Mouse (Mus musculus) kidney, adult 2 months (tissue): ENCODE measurements around the gene Dmd. TPM values are rescaled to one million over a fixed set of nuclear protein-coding genes. Genes with fewer than 3 reads are reported as not detected.

Experiments used
- DNase-seq: peaks from one replicate; pipeline ENCODE4 v3.0.0; 2021
- H3K27ac ChIP-seq: fragments of 200-500 bp; 2 replicates; pipeline ENCODE4 v1.5.1; 2012; ENCODE audit warnings: low read depth, low read length, control low read depth, inconsistent platforms; ENCODE audit not compliant: insufficient read depth
- H3K27me3 ChIP-seq: fragments of 200-500 bp; replicated peaks from 2 replicates; pipeline ENCODE4 v1.6.1; 2012; ENCODE audit warnings: mild to moderate bottlenecking, moderate library complexity, low read length, inconsistent platforms; ENCODE audit not compliant: control insufficient read depth, insufficient read depth
- H3K36me3 ChIP-seq: fragments of 200-500 bp; 2 replicates; pipeline ENCODE4 v1.6.1; 2012; ENCODE audit warnings: mild to moderate bottlenecking, moderate library complexity, low read length, inconsistent platforms; ENCODE audit not compliant: control insufficient read depth, insufficient read depth
- H3K4me1 ChIP-seq: fragments of 200-500 bp; 2 replicates; pipeline ENCODE4 v1.6.1; 2011; ENCODE audit warnings: low read length; ENCODE audit not compliant: control insufficient read depth, insufficient read depth
- H3K4me3 ChIP-seq: fragments of 200-500 bp; 2 replicates; pipeline ENCODE4 v1.5.1; 2011; ENCODE audit warnings: mild to moderate bottlenecking, low read depth, low read length, control low read depth; ENCODE audit not compliant: insufficient read depth
- CTCF ChIP-seq: fragments of 200-500 bp; conservative IDR thresholded peaks from 2 replicates; pipeline ENCODE4 v1.5.1; 2011; ENCODE audit warnings: low read depth, mild to moderate bottlenecking, control low read depth, low read length, moderate library complexity, mixed read lengths; ENCODE audit not compliant: insufficient read depth, insufficient read length
- POLR2A ChIP-seq: fragments of 200-500 bp; IDR thresholded peaks from one replicate; pipeline ENCODE4 v1.6.1; 2011; ENCODE audit warnings: low read depth, low read length, control low read depth
- WGBS: fragments of 180-500 bp; shearing (Covaris S2); methylation state at CpG from one replicate; pipeline ENCODE4 v1.1.7; 2018; 5-methylcytosine and 5-hydroxymethylcytosine counted together
- polyA plus RNA-seq: library from polyadenylated mRNA; depleted of rRNA; stranded (reverse); fragments of >200 nt; gene quantifications from 2 replicates; pipeline ENCODE4 v1.2.3, GENCODE M21; 2012

The Dmd gene
- polyA plus RNA-seq, 1 experiment: 6.6 TPM

GRCm38 (mm10) chrX:84364981-84365380, 1416.3 kb downstream of the Dmd start:
- no peak overlapping the region for H3K4me3 ChIP-seq
- H3K27me3 ChIP-seq: no peaks in the 10 kb centered on the region
- no peak for DNase-seq
- H3K27ac ChIP-seq: no peak overlapping the region
- H3K4me1 ChIP-seq: no peaks in the 10 kb centered on the region
- H3K36me3 ChIP-seq: no peaks in the 10 kb centered on the region
- no peak for TF ChIP-seq POLR2A
- TF ChIP-seq CTCF: no peak

DNA sequence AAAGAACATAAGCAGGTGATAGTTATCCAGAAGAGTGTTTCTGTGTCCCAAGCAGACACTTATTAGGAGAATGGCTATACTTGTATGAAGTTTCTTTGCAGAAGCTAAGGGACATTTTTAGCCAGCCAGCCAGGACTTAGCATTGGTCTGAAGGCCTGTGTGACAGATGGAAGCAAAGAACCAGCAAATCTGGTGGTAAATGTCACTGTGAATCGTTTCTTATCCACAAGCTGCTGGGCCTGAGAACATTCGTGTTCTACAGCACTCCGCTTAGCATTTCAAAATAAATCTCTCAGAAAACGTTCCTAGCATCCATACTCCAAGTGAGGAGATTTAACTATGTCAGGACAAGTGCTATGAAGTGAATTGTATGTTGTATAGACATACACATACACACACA, 1486.9 kb downstream of the Dmd start:
- TF ChIP-seq POLR2A: no peak
- whole genome bisulfite sequencing: 71% methylated on average over 4 of the region's 4 CpGs
- no peak for DNase-seq

DNA sequence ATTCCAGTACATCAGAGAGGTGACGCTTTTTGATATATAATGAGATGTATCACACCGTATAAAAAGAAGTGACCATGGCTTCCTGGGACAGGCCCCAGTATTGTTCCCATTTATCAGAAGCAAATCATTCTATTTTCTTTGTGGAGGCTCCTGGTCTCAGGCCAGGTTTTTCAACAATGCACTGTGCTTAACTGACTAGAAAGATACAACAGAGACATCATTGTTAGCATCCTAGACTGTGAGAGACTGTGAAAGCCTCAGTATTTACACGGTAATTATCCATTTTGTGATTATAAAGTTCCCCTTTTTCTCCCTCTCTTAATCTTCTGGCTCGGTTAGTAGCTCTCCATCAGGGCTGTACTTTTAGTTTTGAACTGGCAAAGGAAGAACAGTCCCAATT, 1487.9 kb downstream of the Dmd start:
- H3K27ac ChIP-seq: no peak overlapping the region
- H3K36me3 ChIP-seq: no peaks in the 10 kb centered on the region
- H3K27me3 ChIP-seq: no peaks in the 10 kb centered on the region
- TF ChIP-seq CTCF: no peak
- no peak overlapping the region for H3K4me3 ChIP-seq
- H3K4me1 ChIP-seq: no peaks in the 10 kb centered on the region
- DNase-seq: no peak
- WGBS: 78% methylated on average over 4 of the region's 4 CpGs

More for the DNA sequence above, 1486.9 kb downstream of the Dmd start:
- Histone ChIP-seq H3K4me1 (no peaks in the 10 kb centered on the region), H3K27me3 (no peaks in the 10 kb centered on the region), H3K36me3 (no peaks in the 10 kb centered on the region), H3K4me3 (no peak overlapping the region), H3K27ac (no peak overlapping the region)

DNA sequence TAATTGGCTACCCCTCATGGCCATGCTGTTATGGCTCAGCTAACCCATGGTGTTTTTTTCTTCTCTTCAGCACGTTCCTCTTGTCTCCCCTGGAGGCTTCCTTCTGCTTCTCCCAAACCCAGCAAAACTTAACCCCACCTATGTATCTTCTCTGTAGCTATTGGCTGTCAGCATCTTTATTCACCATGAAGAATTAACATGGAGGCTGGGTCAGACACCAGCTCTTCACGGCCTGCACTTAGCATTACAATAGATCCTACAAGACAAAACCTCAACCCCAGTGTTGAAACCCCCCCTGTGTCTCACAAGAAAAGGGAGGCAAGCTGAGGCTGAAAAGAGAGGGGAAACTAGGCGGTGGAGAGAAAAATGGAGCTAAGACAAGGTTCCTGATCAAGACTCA, 1494.3 kb downstream of the Dmd start:
- H3K27ac ChIP-seq: no peak overlapping the region
- DNase-seq: no peak
- no peak for TF ChIP-seq CTCF
- TF ChIP-seq POLR2A: no peak
- H3K4me3 ChIP-seq: no peak overlapping the region
- WGBS: 73% methylated on average over 3 of the region's 3 CpGs
- H3K36me3 ChIP-seq: no peaks in the 10 kb centered on the region
- H3K4me1 ChIP-seq: no peaks in the 10 kb centered on the region
- no peaks in the 10 kb centered on the region for H3K27me3 ChIP-seq

- 55% methylated on average over 3 of the region's 3 CpGs for WGBS
- no peak overlapping the region for H3K27ac ChIP-seq
- no peaks in the 10 kb centered on the region for H3K36me3 ChIP-seq
- no peaks in the 10 kb centered on the region for H3K4me1 ChIP-seq
- H3K27me3 ChIP-seq: no peaks in the 10 kb centered on the region
- no peak for TF ChIP-seq CTCF
- no peak for TF ChIP-seq POLR2A
- no peak for DNase-seq
- no peak overlapping the region for H3K4me3 ChIP-seq
Observed at GRCm38 (mm10) chrX:84443985-84444384, 1495.3 kb downstream of the Dmd start.

- no peak overlapping the region for H3K27ac ChIP-seq
- H3K4me3 ChIP-seq: no peak overlapping the region
- TF ChIP-seq CTCF (no peak), POLR2A (no peak)
- H3K27me3 ChIP-seq: no peaks in the 10 kb centered on the region
- DNase-seq: no peak
- no peaks in the 10 kb centered on the region for H3K4me1 ChIP-seq
- H3K36me3 ChIP-seq: no peaks in the 10 kb centered on the region
Observed at GRCm38 (mm10) chrX:84444638-84445037, 1496.0 kb downstream of the Dmd start.

- H3K4me1 ChIP-seq: no peaks in the 10 kb centered on the region
- no peak for TF ChIP-seq POLR2A
- TF ChIP-seq CTCF: 0 out of 2 replicates have a peak, but pooled peaks have one; percentile 15
- 89% methylated on average over 1 of the region's 1 CpGs for WGBS
- no peaks in the 10 kb centered on the region for H3K27me3 ChIP-seq
- no peaks in the 10 kb centered on the region for H3K36me3 ChIP-seq
- H3K4me3 ChIP-seq: no peak overlapping the region
- H3K27ac ChIP-seq: no peak overlapping the region
- DNase-seq: peak; percentile 22
Observed at GRCm38 (mm10) chrX:84454473-84454872, 1505.8 kb downstream of the Dmd start.
